Mouse (Mus musculus) neural tube, embryonic 13.5 days (tissue): Measurements from ENCODE around the gene Efhc1. TPM values are rescaled to one million over a fixed set of nuclear protein-coding genes. Genes with fewer than 3 reads are reported as not detected.

Source experiments
- ATAC-seq: fragments of 200-750 bp; cut with Nextera tagmentation; 2 replicates; pipeline ENCODE4 v1.8.0; 2017; ENCODE audit warnings: low read depth, mild to moderate bottlenecking, moderate TSS enrichment, moderate library complexity
- H3K27ac ChIP-seq: fragments of 300-500 bp; sonication (generic); replicated peaks from 2 replicates; pipeline ENCODE4 v1.5.1; 2015; ENCODE audit warnings: moderate library complexity, mild to moderate bottlenecking, inconsistent platforms
- H3K27me3 ChIP-seq: fragments of 300-500 bp; sonication (generic); 2 replicates; pipeline ENCODE4 v1.6.1; 2015; ENCODE audit warnings: mild to moderate bottlenecking, inconsistent platforms
- H3K36me3 ChIP-seq: fragments of 300-500 bp; sonication (generic); 2 replicates; pipeline ENCODE4 v1.6.1; 2015; ENCODE audit warnings: mild to moderate bottlenecking, inconsistent platforms
- H3K4me1 ChIP-seq: fragments of 300-500 bp; sonication (generic); replicated peaks from 2 replicates; pipeline ENCODE4 v1.6.1; 2015; ENCODE audit warnings: inconsistent platforms
- H3K4me2 ChIP-seq: fragments of 300-500 bp; sonication (generic); 2 replicates; pipeline ENCODE4 v1.6.1; 2015; ENCODE audit warnings: inconsistent platforms, mild to moderate bottlenecking, moderate library complexity
- H3K4me3 ChIP-seq: fragments of 300-500 bp; sonication (generic); 2 replicates; pipeline ENCODE4 v1.5.1; 2015; ENCODE audit warnings: mild to moderate bottlenecking, inconsistent platforms
- H3K9ac ChIP-seq: fragments of 300-500 bp; sonication (generic); 2 replicates; pipeline ENCODE4 v1.6.1; 2015; ENCODE audit warnings: moderate library complexity, mild to moderate bottlenecking, inconsistent platforms
- H3K9me3 ChIP-seq: fragments of 300-500 bp; sonication (generic); 2 replicates; pipeline ENCODE4 v1.6.1; 2016; ENCODE audit warnings: inconsistent platforms
- WGBS: fragments of 180-500 bp; shearing (Covaris S2); methylation state at CpG from one replicate; pipeline ENCODE4 v1.1.7; 2015; 5-methylcytosine and 5-hydroxymethylcytosine counted together
- polyA plus RNA-seq: library from polyadenylated mRNA; unstranded; fragments of >200 nt; fragmentation: Nextera tagmentation; extraction: Ambion mirVana; gene quantifications from 2 replicates; pipeline ENCODE4 v1.2.1, GENCODE M21; 2015

Efhc1 gene
- polyA plus RNA-seq, 1 experiment from 2014 or later: 2.0 TPM

- WGBS: 87% methylated on average over 5 of the region's 5 CpGs
- ATAC-seq: no peak
- Histone ChIP-seq H3K4me2 (no peak overlapping the region), H3K9ac (no peak overlapping the region), H3K4me3 (no peak overlapping the region), H3K4me1 (no peaks in the 10 kb centered on the region), H3K36me3 (no peaks in the 10 kb centered on the region), H3K27me3 (no peaks in the 10 kb centered on the region), H3K27ac (no peak overlapping the region), H3K9me3 (no peaks in the 10 kb centered on the region)
Observed at GRCm38 (mm10) chr1:21025203-21025602, 73.8 kb downstream of the Efhc1 start.

GRCm38 (mm10) chr1:21026534-21026933, 75.1 kb downstream of the Efhc1 start:
- no peak overlapping the region for H3K4me3 ChIP-seq
- no peaks in the 10 kb centered on the region for H3K4me1 ChIP-seq
- H3K27ac ChIP-seq: no peak overlapping the region
- WGBS: 85% methylated on average over 7 of the region's 7 CpGs
- H3K27me3 ChIP-seq: no peaks in the 10 kb centered on the region
- H3K4me2 ChIP-seq: no peak overlapping the region
- no peak overlapping the region for H3K9ac ChIP-seq
- no peaks in the 10 kb centered on the region for H3K36me3 ChIP-seq
- H3K9me3 ChIP-seq: no peaks in the 10 kb centered on the region
- ATAC-seq: no peak

DNA sequence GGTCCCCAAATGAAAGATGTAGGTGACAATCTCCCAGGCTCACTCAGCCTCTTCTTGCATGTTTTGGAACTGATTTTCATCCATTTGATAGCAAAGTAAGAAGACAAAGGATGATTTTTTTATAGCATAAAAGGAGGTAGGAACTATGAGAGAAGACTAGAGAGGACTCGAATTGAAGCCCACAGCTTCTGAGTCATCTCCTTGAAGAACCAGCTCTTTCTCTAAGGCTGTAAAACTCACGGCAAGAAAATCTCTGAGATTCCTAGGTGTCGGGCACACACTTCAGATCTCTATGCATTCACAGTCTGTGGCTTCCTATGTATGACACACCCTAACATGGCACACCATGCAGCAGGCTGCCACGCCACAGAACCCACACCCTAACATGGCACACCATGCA, 77.6 kb downstream of the Efhc1 start:
- no peak for ATAC-seq
- Histone ChIP-seq H3K9ac (no peak overlapping the region), H3K27me3 (no peaks in the 10 kb centered on the region), H3K4me3 (no peak overlapping the region), H3K9me3 (no peaks in the 10 kb centered on the region), H3K4me2 (no peak overlapping the region), H3K36me3 (no peaks in the 10 kb centered on the region), H3K27ac (no peak overlapping the region), H3K4me1 (no peaks in the 10 kb centered on the region)
- WGBS: 91% methylated on average over 4 of the region's 4 CpGs

DNA sequence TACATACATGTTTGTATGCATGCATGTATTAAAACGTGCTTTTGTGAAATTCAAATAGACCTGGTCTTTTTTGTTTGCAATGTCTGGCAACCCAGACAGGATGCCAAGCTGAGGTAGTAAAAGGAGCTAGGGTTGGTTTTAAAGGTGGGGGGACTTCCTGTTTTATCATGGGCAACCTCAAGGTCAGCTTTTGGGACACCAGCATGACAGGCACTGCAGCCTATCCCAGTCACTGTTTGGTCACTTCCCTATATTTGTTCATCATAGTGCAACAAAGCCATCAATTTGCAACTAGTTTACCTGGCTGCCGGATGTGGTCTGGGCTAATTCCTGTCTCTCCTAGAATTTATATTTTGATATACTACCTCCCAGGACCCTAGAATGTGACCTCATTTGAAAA, 80.2 kb downstream of the Efhc1 start:
- Histone ChIP-seq H3K9ac (no peak overlapping the region), H3K4me1 (no peaks in the 10 kb centered on the region), H3K9me3 (no peaks in the 10 kb centered on the region), H3K36me3 (no peaks in the 10 kb centered on the region), H3K27me3 (no peaks in the 10 kb centered on the region), H3K4me3 (no peak overlapping the region), H3K27ac (no peak overlapping the region), H3K4me2 (no peak overlapping the region)
- 94% methylated on average over 2 of the region's 2 CpGs for WGBS
- ATAC-seq: no peak

- H3K27me3 ChIP-seq: no peaks in the 10 kb centered on the region
- no peaks in the 10 kb centered on the region for H3K9me3 ChIP-seq
- H3K4me3 ChIP-seq: no peak overlapping the region
- no peak overlapping the region for H3K9ac ChIP-seq
- no peak overlapping the region for H3K4me2 ChIP-seq
- H3K27ac ChIP-seq: no peak overlapping the region
- no peak for ATAC-seq
- no peaks in the 10 kb centered on the region for H3K4me1 ChIP-seq
- 84% methylated on average over 11 of the region's 11 CpGs for WGBS
- no peaks in the 10 kb centered on the region for H3K36me3 ChIP-seq
Observed at GRCm38 (mm10) chr1:21033065-21033791, 81.8 kb downstream of the Efhc1 start.

GRCm38 (mm10) chr1:21033792-21034119, 82.3 kb downstream of the Efhc1 start:
- no peaks in the 10 kb centered on the region for H3K36me3 ChIP-seq
- H3K4me2 ChIP-seq: no peak overlapping the region
- no peaks in the 10 kb centered on the region for H3K9me3 ChIP-seq
- no peaks in the 10 kb centered on the region for H3K4me1 ChIP-seq
- no peak overlapping the region for H3K9ac ChIP-seq
- no peak overlapping the region for H3K27ac ChIP-seq
- H3K4me3 ChIP-seq: no peak overlapping the region
- no peak for ATAC-seq
- H3K27me3 ChIP-seq: no peaks in the 10 kb centered on the region

DNA sequence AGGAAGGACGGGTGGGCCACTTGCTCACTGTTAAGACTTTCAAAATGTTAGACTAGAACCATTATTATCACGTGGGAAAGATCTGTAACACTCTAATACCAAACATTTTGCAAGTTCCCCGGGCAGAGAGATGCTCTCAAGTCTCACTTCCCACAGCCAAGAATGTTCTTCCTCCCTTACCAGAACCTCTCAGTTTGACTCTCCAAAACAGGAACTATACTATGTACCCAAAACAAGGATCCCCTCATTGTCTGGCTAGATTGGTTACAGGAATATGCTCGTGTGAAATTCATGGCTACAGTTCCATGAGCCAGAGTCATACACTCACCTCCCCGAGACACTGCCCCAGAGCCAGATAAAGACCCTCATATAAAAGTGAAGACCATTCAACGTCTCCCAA, 84.5 kb downstream of the Efhc1 start:
- no peak overlapping the region for H3K4me2 ChIP-seq
- H3K4me1 ChIP-seq: no peaks in the 10 kb centered on the region
- no peaks in the 10 kb centered on the region for H3K9me3 ChIP-seq
- no peaks in the 10 kb centered on the region for H3K27me3 ChIP-seq
- no peak overlapping the region for H3K4me3 ChIP-seq
- no peak overlapping the region for H3K27ac ChIP-seq
- H3K36me3 ChIP-seq: no peaks in the 10 kb centered on the region
- no peak for ATAC-seq
- no peak overlapping the region for H3K9ac ChIP-seq
- WGBS: 92% methylated on average over 6 of the region's 6 CpGs

GRCm38 (mm10) chr1:21037881-21038601, 86.6 kb downstream of the Efhc1 start:
- Histone ChIP-seq H3K27ac (no peak overlapping the region), H3K27me3 (no peaks in the 10 kb centered on the region), H3K36me3 (no peaks in the 10 kb centered on the region), H3K9me3 (no peaks in the 10 kb centered on the region), H3K4me1 (0 out of 2 replicates have a peak, but pooled peaks cover 4% of the 10 kb centered on the region), H3K4me3 (no peak overlapping the region), H3K9ac (no peak overlapping the region), H3K4me2 (no peak overlapping the region)
- no peak for ATAC-seq
- WGBS: 89% methylated on average over 6 of the region's 6 CpGs

DNA sequence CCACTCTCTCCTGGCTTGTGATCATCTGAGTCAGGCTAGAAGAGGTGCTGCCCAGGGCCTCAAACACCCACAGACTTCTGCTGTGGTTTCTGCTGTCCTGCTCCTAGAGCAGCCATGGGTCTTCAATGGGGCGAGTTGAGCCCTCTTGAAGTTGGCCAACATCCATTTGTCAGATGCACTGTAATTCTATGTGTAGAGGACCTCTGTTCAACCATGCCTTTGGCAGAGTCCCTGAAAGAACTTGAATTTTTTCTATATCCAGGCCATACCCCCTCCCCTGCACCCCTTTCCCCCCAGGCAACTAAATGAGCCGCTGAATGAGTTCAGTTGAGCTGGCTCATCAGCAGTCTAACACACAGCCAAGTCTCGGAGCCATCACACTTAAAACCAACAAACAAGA, 88.1 kb downstream of the Efhc1 start:
- ATAC-seq: no peak
- H3K4me3 ChIP-seq: no peak overlapping the region
- WGBS: 83% methylated on average over 3 of the region's 3 CpGs
- 0 out of 2 replicates have a peak, but pooled peaks cover 8% of the 10 kb centered on the region for H3K4me1 ChIP-seq
- H3K4me2 ChIP-seq: no peak overlapping the region
- H3K36me3 ChIP-seq: no peaks in the 10 kb centered on the region
- no peak overlapping the region for H3K27ac ChIP-seq
- H3K9me3 ChIP-seq: no peaks in the 10 kb centered on the region
- no peak overlapping the region for H3K9ac ChIP-seq
- no peaks in the 10 kb centered on the region for H3K27me3 ChIP-seq

GRCm38 (mm10) chr1:21040173-21040572, 88.7 kb downstream of the Efhc1 start:
- 0 out of 2 replicates have a peak, but pooled peaks cover 8% of the 10 kb centered on the region for H3K4me1 ChIP-seq
- no peaks in the 10 kb centered on the region for H3K27me3 ChIP-seq
- no peak for ATAC-seq
- 92% methylated on average over 7 of the region's 7 CpGs for WGBS
- no peak overlapping the region for H3K4me3 ChIP-seq
- H3K36me3 ChIP-seq: no peaks in the 10 kb centered on the region
- H3K27ac ChIP-seq: no peak overlapping the region
- no peak overlapping the region for H3K9ac ChIP-seq
- no peak overlapping the region for H3K4me2 ChIP-seq
- H3K9me3 ChIP-seq: no peaks in the 10 kb centered on the region
